Mouse (Mus musculus): ENCODE measurements at regions not wholly inside any gene's neighbourhood (a gene's known extent, or its start where the extent isn't known, plus 50 kb on each side); places are given as distances from the start of the nearest gene placed in this dataset.

DNA sequence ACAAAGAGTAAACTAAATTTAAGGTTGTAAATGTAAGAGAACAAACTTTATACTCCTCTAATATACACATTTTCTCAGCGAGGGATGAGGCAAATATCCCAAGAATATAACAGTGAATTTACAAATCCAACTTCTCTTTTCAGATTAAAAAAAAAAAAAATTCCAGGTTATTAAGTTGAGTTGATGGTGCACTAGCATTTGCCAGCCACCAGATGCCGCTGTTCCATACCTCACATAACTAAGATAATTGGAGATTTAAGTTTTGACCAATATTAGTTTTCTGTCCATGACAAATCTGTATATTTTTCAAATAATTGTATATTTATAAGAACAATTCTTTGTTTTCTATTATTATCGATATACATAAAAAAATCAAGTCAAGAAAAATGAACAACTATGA is 319.9 kb upstream of the Kcnh7 start:
- WGBS, result 14% methylated on average over 3 of the region's 3 CpGs
- no peak overlapping the region for H3K27ac ChIP-seq (ENCODE audit: low read depth, low read length)
- H3K36me3 ChIP-seq (ENCODE audit: control insufficient read depth, insufficient read depth, low read length), result no peaks in the 10 kb centered on the region
- no peaks in the 10 kb centered on the region for H3K9me3 ChIP-seq (replicated peaks; ENCODE audit: control insufficient read depth, low read length)
- no peak overlapping the region for H3K4me3 ChIP-seq (ENCODE audit: low read depth, low read length)
- H3K27me3 ChIP-seq (replicated peaks; ENCODE audit: control insufficient read depth, insufficient read depth, low read length), result no peaks in the 10 kb centered on the region
- no peak for ATAC-seq
- no peak overlapping the region for H3K9ac ChIP-seq (ENCODE audit: low read length)
- DNase-seq (ENCODE audit: low spot score), result peak; percentile 73
- no peak overlapping the region for H3K4me2 ChIP-seq (ENCODE audit: low read length)
- H3K4me1 ChIP-seq (ENCODE audit: control insufficient read depth, insufficient read depth, low read length), result no peaks in the 10 kb centered on the region

GRCm38 (mm10) chr2:63476411-63476810 is 292.3 kb upstream of the Kcnh7 start:
- DNase-seq (ENCODE audit: low spot score), result no peak
- H3K9me3 ChIP-seq (replicated peaks; ENCODE audit: control insufficient read depth, low read length), result no peaks in the 10 kb centered on the region
- no peaks in the 10 kb centered on the region for H3K27me3 ChIP-seq (replicated peaks; ENCODE audit: control insufficient read depth, insufficient read depth, low read length)
- ATAC-seq, result no peak
- no peak overlapping the region for H3K4me2 ChIP-seq (ENCODE audit: low read length)
- no peaks in the 10 kb centered on the region for H3K4me1 ChIP-seq (ENCODE audit: control insufficient read depth, insufficient read depth, low read length)
- no peak overlapping the region for H3K4me3 ChIP-seq (ENCODE audit: low read depth, low read length)
- H3K27ac ChIP-seq (ENCODE audit: low read depth, low read length), result no peak overlapping the region
- H3K36me3 ChIP-seq (ENCODE audit: control insufficient read depth, insufficient read depth, low read length), result no peaks in the 10 kb centered on the region
- no peak overlapping the region for H3K9ac ChIP-seq (ENCODE audit: low read length)
- WGBS, result 68% methylated on average over 5 of the region's 5 CpGs

GRCm38 (mm10) chr2:63475255-63475654 is 291.2 kb upstream of the Kcnh7 start:
- no peak overlapping the region for H3K27ac ChIP-seq (ENCODE audit: low read depth, low read length)
- DNase-seq (ENCODE audit: low spot score) (no peak), ATAC-seq (no peak)
- no peaks in the 10 kb centered on the region for H3K27me3 ChIP-seq (replicated peaks; ENCODE audit: control insufficient read depth, insufficient read depth, low read length)
- H3K4me1 ChIP-seq (ENCODE audit: control insufficient read depth, insufficient read depth, low read length), result no peaks in the 10 kb centered on the region
- H3K9ac ChIP-seq (ENCODE audit: low read length), result no peak overlapping the region
- H3K9me3 ChIP-seq (replicated peaks; ENCODE audit: control insufficient read depth, low read length), result no peaks in the 10 kb centered on the region
- H3K4me3 ChIP-seq (ENCODE audit: low read depth, low read length), result no peak overlapping the region
- H3K4me2 ChIP-seq (ENCODE audit: low read length), result no peak overlapping the region
- no peaks in the 10 kb centered on the region for H3K36me3 ChIP-seq (ENCODE audit: control insufficient read depth, insufficient read depth, low read length)

GRCm38 (mm10) chr2:63473699-63474098 is 289.6 kb upstream of the Kcnh7 start:
- H3K27me3 ChIP-seq (replicated peaks; ENCODE audit: control insufficient read depth, insufficient read depth, low read length), result no peaks in the 10 kb centered on the region
- no peaks in the 10 kb centered on the region for H3K36me3 ChIP-seq (ENCODE audit: control insufficient read depth, insufficient read depth, low read length)
- WGBS, result 14% methylated on average over 2 of the region's 2 CpGs
- DNase-seq (ENCODE audit: low spot score), result peak; percentile 86
- ATAC-seq, result peak; percentile 87
- H3K27ac ChIP-seq (ENCODE audit: low read depth, low read length), result no peak overlapping the region
- no peak overlapping the region for H3K4me3 ChIP-seq (ENCODE audit: low read depth, low read length)
- no peak overlapping the region for H3K4me2 ChIP-seq (ENCODE audit: low read length)
- no peak overlapping the region for H3K9ac ChIP-seq (ENCODE audit: low read length)
- H3K4me1 ChIP-seq (ENCODE audit: control insufficient read depth, insufficient read depth, low read length), result no peaks in the 10 kb centered on the region
- H3K9me3 ChIP-seq (replicated peaks; ENCODE audit: control insufficient read depth, low read length), result no peaks in the 10 kb centered on the region

DNA sequence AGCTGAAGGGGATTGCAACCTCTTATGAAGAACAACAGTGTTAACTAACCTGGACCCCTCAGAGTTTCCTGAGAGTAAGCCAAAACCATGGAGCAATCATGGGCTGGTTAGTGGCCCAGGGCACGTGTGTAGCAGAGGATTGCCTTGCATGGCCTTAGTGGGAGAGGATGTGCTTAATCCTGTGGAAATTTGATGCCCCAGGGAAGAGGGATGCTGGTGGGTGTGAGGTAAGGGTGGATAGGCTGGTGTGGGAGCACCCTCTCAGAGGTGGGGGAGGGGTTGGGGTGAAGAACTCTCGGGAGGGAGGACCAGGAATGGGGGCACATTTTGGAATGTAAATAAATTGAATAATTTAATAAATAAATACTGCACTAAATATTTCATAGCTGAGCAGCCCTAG is 288.2 kb upstream of the Kcnh7 start:
- ATAC-seq (no peak), DNase-seq (ENCODE audit: low spot score) (no peak)
- Histone ChIP-seq H3K9ac (ENCODE audit: low read length) (no peak overlapping the region), H3K27me3 (replicated peaks; ENCODE audit: control insufficient read depth, insufficient read depth, low read length) (no peaks in the 10 kb centered on the region), H3K4me2 (ENCODE audit: low read length) (no peak overlapping the region), H3K4me1 (ENCODE audit: control insufficient read depth, insufficient read depth, low read length) (no peaks in the 10 kb centered on the region), H3K9me3 (replicated peaks; ENCODE audit: control insufficient read depth, low read length) (no peaks in the 10 kb centered on the region), H3K4me3 (ENCODE audit: low read depth, low read length) (no peak overlapping the region), H3K36me3 (ENCODE audit: control insufficient read depth, insufficient read depth, low read length) (no peaks in the 10 kb centered on the region), H3K27ac (ENCODE audit: low read depth, low read length) (no peak overlapping the region)
- WGBS, result 82% methylated on average over 2 of the region's 2 CpGs

GRCm38 (mm10) chr2:63459112-63459511 is 275.0 kb upstream of the Kcnh7 start:
- ATAC-seq, result no peak
- no peak for DNase-seq (ENCODE audit: low spot score)
- WGBS, result 90% methylated on average over 2 of the region's 2 CpGs

GRCm38 (mm10) chr2:63454263-63455011 is 270.4 kb upstream of the Kcnh7 start:
- H3K9ac ChIP-seq (ENCODE audit: low read length), result no peak overlapping the region
- no peak overlapping the region for H3K4me2 ChIP-seq (ENCODE audit: low read length)
- no peaks in the 10 kb centered on the region for H3K36me3 ChIP-seq (ENCODE audit: control insufficient read depth, insufficient read depth, low read length)
- DNase-seq (ENCODE audit: low spot score) (peak; percentile 89), ATAC-seq (peak; percentile 88)
- no peak overlapping the region for H3K27ac ChIP-seq (ENCODE audit: low read depth, low read length)
- no peak overlapping the region for H3K4me3 ChIP-seq (ENCODE audit: low read depth, low read length)
- H3K27me3 ChIP-seq (replicated peaks; ENCODE audit: control insufficient read depth, insufficient read depth, low read length), result no peaks in the 10 kb centered on the region
- H3K9me3 ChIP-seq (replicated peaks; ENCODE audit: control insufficient read depth, low read length), result no peaks in the 10 kb centered on the region
- WGBS, result 42% methylated on average over 10 of the region's 10 CpGs
- H3K4me1 ChIP-seq (ENCODE audit: control insufficient read depth, insufficient read depth, low read length), result peaks cover 4% of the 10 kb centered on the region; the same call in 1 of the 2 replicates

More at GRCm38 (mm10) chr2:63459112-63459511, 275.0 kb upstream of the Kcnh7 start:
- H3K4me1 ChIP-seq (ENCODE audit: control insufficient read depth, insufficient read depth, low read length), result peaks cover 4% of the 10 kb centered on the region; the same call in 1 of the 2 replicates
- H3K9ac ChIP-seq (ENCODE audit: low read length), result no peak overlapping the region
- no peak overlapping the region for H3K4me3 ChIP-seq (ENCODE audit: low read depth, low read length)
- no peaks in the 10 kb centered on the region for H3K36me3 ChIP-seq (ENCODE audit: control insufficient read depth, insufficient read depth, low read length)
- H3K4me2 ChIP-seq (ENCODE audit: low read length), result no peak overlapping the region
- H3K9me3 ChIP-seq (replicated peaks; ENCODE audit: control insufficient read depth, low read length), result no peaks in the 10 kb centered on the region
- no peak overlapping the region for H3K27ac ChIP-seq (ENCODE audit: low read depth, low read length)
- no peaks in the 10 kb centered on the region for H3K27me3 ChIP-seq (replicated peaks; ENCODE audit: control insufficient read depth, insufficient read depth, low read length)

DNA sequence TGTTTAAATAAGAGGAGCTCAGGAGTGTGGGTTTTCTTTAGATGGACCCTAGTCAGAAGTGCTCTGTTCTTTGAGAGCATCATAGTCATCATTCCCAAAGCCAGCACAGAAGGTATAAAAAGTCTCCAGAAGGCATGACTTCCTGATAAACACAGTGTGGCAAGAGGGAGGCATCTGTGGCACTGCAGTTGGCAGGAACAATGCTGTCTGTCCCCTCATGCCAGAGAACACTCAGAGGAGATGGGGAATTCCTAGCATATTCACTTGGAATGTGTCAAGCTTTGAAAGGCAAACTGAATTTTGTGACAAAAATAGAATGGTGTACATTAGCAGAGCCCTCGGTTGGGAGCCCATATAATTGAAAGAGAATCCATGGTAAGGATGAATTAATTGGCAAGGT is 268.8 kb upstream of the Kcnh7 start:
- H3K4me2 ChIP-seq (ENCODE audit: low read length), result no peak overlapping the region
- no peak overlapping the region for H3K27ac ChIP-seq (ENCODE audit: low read depth, low read length)
- DNase-seq (ENCODE audit: low spot score), result peak; percentile 76
- WGBS, result 7% methylated on average over 1 of the region's 1 CpGs
- H3K36me3 ChIP-seq (ENCODE audit: control insufficient read depth, insufficient read depth, low read length), result no peaks in the 10 kb centered on the region
- H3K4me1 ChIP-seq (ENCODE audit: control insufficient read depth, insufficient read depth, low read length), result peaks cover 4% of the 10 kb centered on the region; the same call in 1 of the 2 replicates
- no peaks in the 10 kb centered on the region for H3K27me3 ChIP-seq (replicated peaks; ENCODE audit: control insufficient read depth, insufficient read depth, low read length)
- peak; percentile 78 for ATAC-seq
- H3K9me3 ChIP-seq (replicated peaks; ENCODE audit: control insufficient read depth, low read length), result no peaks in the 10 kb centered on the region
- no peak overlapping the region for H3K9ac ChIP-seq (ENCODE audit: low read length)
- H3K4me3 ChIP-seq (ENCODE audit: low read depth, low read length), result no peak overlapping the region

GRCm38 (mm10) chr2:63452164-63452563 is 268.1 kb upstream of the Kcnh7 start:
- no peaks in the 10 kb centered on the region for H3K36me3 ChIP-seq (ENCODE audit: control insufficient read depth, insufficient read depth, low read length)
- WGBS, result 83% methylated on average over 1 of the region's 1 CpGs
- DNase-seq (ENCODE audit: low spot score), result peak; percentile 76
- no peaks in the 10 kb centered on the region for H3K9me3 ChIP-seq (replicated peaks; ENCODE audit: control insufficient read depth, low read length)
- no peaks in the 10 kb centered on the region for H3K27me3 ChIP-seq (replicated peaks; ENCODE audit: control insufficient read depth, insufficient read depth, low read length)
- no peak overlapping the region for H3K9ac ChIP-seq (ENCODE audit: low read length)
- ATAC-seq, result peak; percentile 46
- peaks cover 4% of the 10 kb centered on the region; the same call in 1 of the 2 replicates for H3K4me1 ChIP-seq (ENCODE audit: control insufficient read depth, insufficient read depth, low read length)
- no peak overlapping the region for H3K4me2 ChIP-seq (ENCODE audit: low read length)
- H3K27ac ChIP-seq (ENCODE audit: low read depth, low read length), result no peak overlapping the region
- no peak overlapping the region for H3K4me3 ChIP-seq (ENCODE audit: low read depth, low read length)

Data from forebrain, embryonic 14.5 days (tissue).